Mouse (Mus musculus) brain, embryonic 14.5 days (tissue): ENCODE results near the gene Gm17455. TPM values are rescaled to one million over a fixed set of nuclear protein-coding genes. Genes with fewer than 3 reads are reported as not detected.
A peak's percentile ranks its signal among the peaks of the same experiment; 100 is the strongest.

Experiments
- DNase-seq: peaks from one replicate; pipeline ENCODE4 v3.0.0-alpha.2; 2011; ENCODE audit warnings: low read depth
- CTCF ChIP-seq: fragments of 200-500 bp; IDR thresholded peaks from 2 replicates; pipeline ENCODE4 v1.5.1; 2012; ENCODE audit warnings: inconsistent platforms, mild to moderate bottlenecking, moderate library complexity, borderline replicate concordance; ENCODE audit not compliant: insufficient read depth, insufficient read length; ENCODE audit errors: extremely low read depth
- POLR2A ChIP-seq: fragments of 200-500 bp; IDR thresholded peaks from 2 replicates; pipeline ENCODE4 v1.6.1; 2012; ENCODE audit warnings: mild to moderate bottlenecking, inconsistent platforms, borderline replicate concordance; ENCODE audit not compliant: poor library complexity, insufficient read depth, insufficient read length, severe bottlenecking; ENCODE audit errors: extremely low read depth
- polyA plus RNA-seq: library from polyadenylated mRNA; depleted of rRNA; stranded (reverse); fragments of >200 nt; gene quantifications from 2 replicates; pipeline ENCODE4 v1.2.3, GENCODE M21; 2012; rRNA removed

Gene Gm17455
- 6.5 and 9.1 TPM in 2 replicates for polyA plus RNA-seq

DNA sequence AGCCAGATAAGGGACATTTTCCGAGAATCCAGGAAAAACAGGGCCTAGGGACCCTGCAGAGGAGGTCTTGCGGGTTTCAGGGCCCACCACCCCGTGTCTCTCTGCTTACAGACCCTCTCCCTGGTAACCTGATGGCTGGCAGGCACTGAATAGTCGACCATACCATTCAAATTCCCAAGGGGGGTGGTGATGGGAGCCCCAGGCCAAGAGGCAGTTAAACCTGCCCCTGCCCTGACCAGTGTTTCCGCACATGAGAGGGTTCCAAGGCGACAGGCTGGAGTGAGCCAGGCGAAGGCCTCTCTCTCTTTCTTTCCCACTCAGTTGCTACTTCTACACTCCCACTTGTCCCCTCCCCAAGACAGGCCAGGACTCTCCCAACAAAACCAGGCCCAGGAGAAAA, at the start of gene Gm17455:
Gm17455 (plus strand) TSS at position 278 of the 400 bp plus-strand sequence.
- no peak for TF ChIP-seq POLR2A
- TF ChIP-seq CTCF, result no peak
- peak; percentile 59 for DNase-seq

GRCm38 (mm10) chr10:60350077-60350804, 49.3 kb upstream of the Gm17455 start:
- DNase-seq, result peak; percentile 8
- no peak for TF ChIP-seq CTCF
- no peak for TF ChIP-seq POLR2A

DNA sequence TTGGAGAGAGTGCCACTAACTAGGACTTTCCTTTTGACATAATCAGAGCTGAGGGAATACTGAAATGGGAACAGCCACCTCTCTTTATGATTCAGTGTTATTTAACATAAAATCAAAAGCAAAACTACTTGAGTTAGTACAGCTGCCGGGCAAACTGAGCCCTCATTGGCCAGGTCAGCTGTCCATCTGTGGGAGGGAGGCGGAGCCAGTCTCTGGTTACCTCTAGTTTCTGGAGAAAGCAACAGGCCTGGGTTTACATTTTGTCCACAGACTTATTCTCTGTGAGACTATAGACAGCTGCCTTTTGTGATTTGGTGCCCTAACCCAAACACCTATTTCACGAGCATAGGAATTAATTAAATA, 48.7 kb upstream of the Gm17455 start:
- DNase-seq, result peak; percentile 83
- no peak for TF ChIP-seq CTCF
- no peak for TF ChIP-seq POLR2A

DNA sequence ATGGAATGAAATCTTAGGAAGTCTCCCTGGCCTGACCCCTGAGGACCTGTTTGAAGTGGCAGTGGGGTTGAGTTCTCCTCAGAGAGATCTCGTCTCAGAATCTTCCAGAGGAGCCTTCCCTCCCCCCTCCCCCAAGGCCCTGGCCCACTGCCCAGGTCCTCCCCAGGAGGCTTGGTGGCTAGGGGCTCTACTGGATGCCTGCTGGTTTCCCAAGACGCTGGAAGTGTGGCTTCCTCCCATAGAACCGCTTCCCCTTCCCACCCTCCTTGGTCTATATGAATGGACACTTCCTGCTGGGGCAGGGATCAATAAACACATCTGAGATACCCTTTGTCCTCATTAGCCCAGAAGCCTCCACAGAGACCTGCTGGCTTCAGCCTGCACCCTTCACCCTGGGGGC, 48.3 kb upstream of the Gm17455 start:
- no peak for DNase-seq
- no peak for TF ChIP-seq CTCF
- TF ChIP-seq POLR2A, result no peak

DNA sequence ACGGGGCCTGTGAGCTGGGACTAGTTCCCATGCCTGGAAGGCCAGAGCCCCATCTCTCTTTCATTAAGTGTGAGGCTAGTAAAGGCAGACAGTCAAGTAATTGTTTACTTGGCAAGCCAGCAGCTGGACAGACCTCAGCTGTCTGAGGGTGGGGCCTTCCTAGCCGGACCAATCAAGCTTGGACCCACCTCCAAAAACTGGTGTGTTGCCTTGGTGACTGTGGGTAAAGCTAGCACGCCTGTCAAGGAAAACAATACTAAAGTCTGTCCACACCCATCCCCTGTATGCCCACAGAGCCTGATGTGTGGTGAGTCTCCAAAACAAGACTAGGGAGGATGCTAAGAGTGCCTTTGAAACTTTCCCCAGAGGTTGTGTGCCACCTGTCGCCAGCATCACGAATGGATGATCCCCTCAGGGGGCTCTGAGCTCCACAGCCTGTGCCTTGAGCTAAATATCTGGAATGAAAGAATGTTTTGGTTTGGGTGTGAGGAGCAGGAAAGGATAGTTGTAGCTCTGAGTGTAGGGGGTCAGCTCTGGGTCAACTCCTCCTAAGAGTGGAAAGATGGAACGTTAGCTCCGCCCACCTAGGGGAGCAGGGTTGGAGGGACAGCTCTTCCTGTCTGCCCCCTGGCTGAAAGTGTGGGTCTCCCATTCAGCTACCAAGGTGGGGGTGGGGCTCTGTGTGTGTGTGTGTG, 47.6 kb upstream of the Gm17455 start:
- DNase-seq, result peak; percentile 54
- TF ChIP-seq POLR2A (no peak), CTCF (no peak)

GRCm38 (mm10) chr10:60353241-60354002, 46.1 kb upstream of the Gm17455 start:
- peak; percentile 14 for DNase-seq
- no peak for TF ChIP-seq POLR2A
- TF ChIP-seq CTCF, result no peak

- TF ChIP-seq CTCF (no peak), POLR2A (no peak)
Measured at GRCm38 (mm10) chr10:60354003-60354325, 45.6 kb upstream of the Gm17455 start.

GRCm38 (mm10) chr10:60354881-60355677, 44.4 kb upstream of the Gm17455 start:
- DNase-seq, result no peak
- no peak for TF ChIP-seq POLR2A
- no peak for TF ChIP-seq CTCF

More at GRCm38 (mm10) chr10:60354003-60354325, 45.6 kb upstream of the Gm17455 start:
- no peak for DNase-seq

DNA sequence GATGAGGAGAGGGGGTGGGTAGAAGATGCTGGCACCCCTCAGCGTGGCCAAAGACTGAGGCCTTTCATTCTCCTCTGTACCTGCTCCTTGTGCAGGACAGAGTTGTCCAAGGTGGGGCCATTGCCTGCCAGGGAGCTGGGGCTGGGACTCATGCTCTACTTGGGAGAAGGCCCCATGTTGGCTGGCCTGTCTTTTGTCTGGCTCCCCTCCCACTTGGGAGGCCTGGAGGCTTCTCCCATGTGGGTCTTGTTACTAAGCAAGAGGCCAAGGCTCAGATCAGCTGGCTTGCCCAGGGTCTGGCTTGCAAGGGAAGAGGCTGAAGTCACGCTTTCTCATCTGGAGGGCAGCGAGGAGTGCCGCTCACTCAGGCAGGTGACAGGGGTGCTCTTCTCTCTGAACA, 42.1 kb upstream of the Gm17455 start:
- TF ChIP-seq CTCF, result no peak
- TF ChIP-seq POLR2A, result no peak
- DNase-seq, result no peak

DNA sequence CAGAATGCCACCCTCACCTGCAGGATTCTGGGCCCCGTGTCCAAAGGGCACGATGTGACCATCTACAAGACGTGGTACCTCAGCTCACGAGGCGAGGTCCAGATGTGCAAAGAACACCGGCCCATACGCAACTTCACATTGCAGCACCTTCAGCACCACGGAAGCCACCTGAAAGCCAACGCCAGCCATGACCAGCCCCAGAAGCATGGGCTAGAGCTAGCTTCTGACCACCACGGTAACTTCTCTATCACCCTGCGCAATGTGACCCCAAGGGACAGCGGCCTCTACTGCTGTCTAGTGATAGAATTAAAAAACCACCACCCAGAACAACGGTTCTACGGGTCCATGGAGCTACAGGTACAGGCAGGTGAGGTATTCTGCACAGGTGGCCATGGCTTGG, 41.6 kb upstream of the Gm17455 start:
- DNase-seq, result no peak
- TF ChIP-seq CTCF (no peak), POLR2A (no peak)

DNA sequence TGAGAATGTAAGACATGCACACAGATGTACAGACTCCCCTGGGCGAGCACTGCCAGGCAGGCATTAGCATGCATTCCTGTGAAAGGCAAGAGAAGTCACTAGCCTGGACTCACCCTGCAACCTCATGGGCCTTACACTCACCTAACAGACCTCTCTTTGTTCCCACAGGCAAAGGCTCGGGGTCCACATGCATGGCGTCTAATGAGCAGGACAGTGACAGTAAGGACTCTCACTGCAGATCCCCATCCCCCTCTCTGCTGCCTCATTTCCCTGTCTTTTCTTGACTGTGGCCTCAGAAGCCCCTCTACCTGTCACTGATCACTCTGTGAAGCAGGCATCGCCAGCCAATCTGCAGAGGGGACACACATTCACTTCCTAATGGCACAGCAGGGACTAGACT, 40.8 kb upstream of the Gm17455 start:
- TF ChIP-seq POLR2A (no peak), CTCF (no peak)
- DNase-seq, result no peak
